Mouse (Mus musculus): ENCODE measurements around the gene P3h4. TPM values are rescaled to one million over a fixed set of nuclear protein-coding genes. Genes with fewer than 3 reads are reported as not detected.
A peak's percentile ranks its signal among the peaks of the same experiment; 100 is the strongest.

Gene P3h4
- polyA plus RNA-seq, 1 experiment from 2014 or later, result 45.4 TPM

DNA sequence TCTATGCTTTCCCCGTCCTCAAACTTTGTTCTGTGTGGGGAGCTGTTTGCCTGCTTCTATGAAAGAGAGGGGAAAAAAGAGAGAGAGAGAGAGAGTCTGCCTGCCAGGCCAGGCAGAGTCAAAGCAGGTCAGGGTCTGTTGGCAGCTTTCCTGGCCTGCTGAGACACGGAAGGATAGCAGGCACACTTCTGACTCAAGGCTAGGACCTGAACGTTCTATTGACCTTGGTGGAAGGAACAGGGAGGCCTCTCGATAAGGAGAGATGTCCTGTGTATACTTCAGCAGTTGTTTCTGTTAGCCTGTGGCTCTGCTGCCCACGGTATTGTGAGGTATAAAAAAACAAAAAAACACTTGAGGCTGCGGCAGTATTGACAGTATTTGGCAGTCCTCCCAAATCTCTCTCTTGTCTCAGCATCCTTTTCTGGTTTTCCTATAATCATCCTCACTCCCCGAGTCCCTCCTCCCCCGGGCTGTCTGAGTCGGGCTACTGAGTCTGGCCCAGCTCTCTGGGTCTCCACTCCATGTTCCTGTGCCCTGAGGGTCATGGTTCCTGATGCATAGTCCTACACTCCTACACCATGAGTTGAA lies 14.1 kb upstream of the P3h4 start:
- Histone ChIP-seq H3K27me3 (replicated peaks) (no peaks in the 10 kb centered on the region), H3K4me2 (replicated peaks) (no peak overlapping the region), H3K9ac (no peak overlapping the region), H3K27ac (peak overlapping the region; percentile 18; the same call in 1 of the 2 replicates), H3K4me3 (replicated peaks) (no peak overlapping the region), H3K36me3 (peaks cover 8% of the 10 kb centered on the region; the same call in 1 of the 2 replicates), H3K9me3 (no peaks in the 10 kb centered on the region), H3K4me1 (replicated peaks) (peaks cover 8% of the 10 kb centered on the region; the same call in 1 of the 2 replicates)
- WGBS, result 54% methylated on average over 9 of the region's 9 CpGs
- no peak for ATAC-seq

DNA sequence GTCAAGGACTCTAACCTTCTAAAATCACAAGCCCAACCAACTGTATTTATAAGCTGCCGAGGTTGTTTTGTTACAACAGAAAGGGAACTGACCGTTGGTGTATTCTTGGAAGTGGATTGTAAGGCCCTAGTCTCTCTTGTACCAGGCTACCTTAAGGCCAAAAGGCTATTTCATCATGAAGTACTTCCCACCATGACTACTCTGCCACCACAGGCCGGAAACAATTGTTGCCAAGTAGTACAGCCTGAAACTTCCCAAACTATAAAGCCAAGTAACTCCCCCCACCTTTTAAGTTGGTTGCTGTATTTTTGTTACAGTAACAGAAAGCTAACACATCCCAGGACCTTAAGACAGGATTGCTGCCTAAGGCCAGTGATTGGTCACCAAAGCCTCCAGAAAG lies 12.2 kb upstream of the P3h4 start:
- H3K27me3 ChIP-seq (replicated peaks), result no peaks in the 10 kb centered on the region
- peaks cover 8% of the 10 kb centered on the region; the same call in 1 of the 2 replicates for H3K4me1 ChIP-seq (replicated peaks)
- no peak overlapping the region for H3K4me2 ChIP-seq (replicated peaks)
- no peak for ATAC-seq
- H3K27ac ChIP-seq, result no peak overlapping the region
- H3K4me3 ChIP-seq (replicated peaks), result no peak overlapping the region
- H3K9me3 ChIP-seq, result no peaks in the 10 kb centered on the region
- 81% methylated on average over 3 of the region's 3 CpGs for WGBS
- H3K9ac ChIP-seq, result no peak overlapping the region
- peaks cover 10% of the 10 kb centered on the region for H3K36me3 ChIP-seq

DNA sequence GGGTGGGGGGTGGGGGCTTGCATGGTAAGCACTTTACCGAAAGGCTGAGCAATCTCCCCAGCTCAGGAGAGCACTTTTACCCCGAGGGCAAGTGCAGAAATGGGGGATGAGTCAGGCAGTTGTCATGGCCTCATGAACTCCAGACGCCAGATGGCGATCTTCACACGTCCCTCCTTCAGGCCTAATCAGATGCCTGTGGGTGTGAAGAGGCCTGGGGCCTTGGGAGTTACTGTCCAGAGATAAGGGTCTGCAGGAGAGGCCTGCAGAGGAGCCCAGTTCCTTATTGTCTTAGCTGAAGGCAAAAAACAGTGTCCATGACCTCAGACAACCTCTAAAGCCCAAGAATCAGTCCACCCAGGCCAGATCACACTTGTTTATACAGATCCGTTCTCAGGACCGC lies 11.2 kb upstream of the P3h4 start:
- Histone ChIP-seq H3K4me1 (replicated peaks) (peaks cover 8% of the 10 kb centered on the region; the same call in 1 of the 2 replicates), H3K27me3 (replicated peaks) (no peaks in the 10 kb centered on the region), H3K9me3 (no peaks in the 10 kb centered on the region), H3K27ac (no peak overlapping the region), H3K4me3 (replicated peaks) (no peak overlapping the region), H3K36me3 (peaks cover 15% of the 10 kb centered on the region), H3K9ac (no peak overlapping the region), H3K4me2 (replicated peaks) (no peak overlapping the region)
- WGBS, result 19% methylated on average over 7 of the region's 7 CpGs
- ATAC-seq, result peak; percentile 78

DNA sequence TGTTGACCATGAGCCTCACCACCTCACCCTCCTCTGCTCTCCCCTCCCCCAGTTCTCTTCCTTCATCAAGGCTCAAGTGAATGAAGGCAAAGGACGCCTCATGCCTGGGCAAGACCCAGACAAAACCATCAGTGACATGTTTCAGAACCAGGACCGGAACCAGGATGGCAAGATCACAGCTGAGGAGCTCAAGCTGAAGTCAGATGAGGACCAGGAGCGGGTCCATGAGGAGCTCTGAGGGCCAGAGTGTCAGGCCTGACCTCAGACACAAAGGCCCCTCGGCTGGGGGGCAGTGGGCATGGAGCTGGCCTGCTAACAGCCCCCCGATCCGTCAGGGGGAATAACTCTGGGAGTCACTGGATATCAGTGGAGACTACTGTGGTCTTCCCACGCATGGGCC lies 9.2 kb upstream of the P3h4 start:
- no peak overlapping the region for H3K4me3 ChIP-seq (replicated peaks)
- WGBS, result 90% methylated on average over 7 of the region's 7 CpGs
- H3K36me3 ChIP-seq, result peaks cover 7% of the 10 kb centered on the region; the same call in 1 of the 2 replicates

DNA sequence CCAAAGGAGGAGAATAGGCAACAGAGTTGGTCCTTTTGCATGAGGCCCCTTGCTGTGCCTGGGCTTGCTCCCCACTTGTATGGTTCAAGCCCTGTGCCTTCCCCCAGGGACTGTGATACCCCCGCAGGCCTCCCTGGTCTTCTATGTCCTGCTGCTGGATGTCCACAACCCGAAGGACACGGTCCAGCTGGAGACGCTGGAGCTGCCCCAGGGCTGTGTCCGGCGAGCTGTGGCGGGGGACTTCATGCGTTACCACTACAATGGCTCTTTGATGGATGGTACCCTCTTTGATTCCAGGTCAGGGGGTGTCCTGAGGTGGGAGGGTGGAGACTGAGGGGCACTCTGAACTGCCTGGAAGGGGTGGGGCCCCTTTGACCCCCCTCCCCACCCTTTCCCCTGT lies 6.9 kb upstream of the P3h4 start:
- Histone ChIP-seq H3K27me3 (replicated peaks) (no peaks in the 10 kb centered on the region), H3K9ac (no peak overlapping the region), H3K4me2 (replicated peaks) (no peak overlapping the region), H3K9me3 (no peaks in the 10 kb centered on the region), H3K36me3 (peaks cover 7% of the 10 kb centered on the region; the same call in 1 of the 2 replicates), H3K4me3 (replicated peaks) (no peak overlapping the region), H3K4me1 (replicated peaks) (peaks cover 7% of the 10 kb centered on the region; the same call in 1 of the 2 replicates), H3K27ac (no peak overlapping the region)
- no peak for ATAC-seq
- 81% methylated on average over 8 of the region's 8 CpGs for WGBS

More for the DNA sequence above, 9.2 kb upstream of the P3h4 start:
- ATAC-seq, result no peak
- Histone ChIP-seq H3K9me3 (no peaks in the 10 kb centered on the region), H3K4me2 (replicated peaks) (no peak overlapping the region), H3K27ac (no peak overlapping the region), H3K4me1 (replicated peaks) (peaks cover 5% of the 10 kb centered on the region; the same call in 1 of the 2 replicates), H3K9ac (no peak overlapping the region), H3K27me3 (replicated peaks) (no peaks in the 10 kb centered on the region)

DNA sequence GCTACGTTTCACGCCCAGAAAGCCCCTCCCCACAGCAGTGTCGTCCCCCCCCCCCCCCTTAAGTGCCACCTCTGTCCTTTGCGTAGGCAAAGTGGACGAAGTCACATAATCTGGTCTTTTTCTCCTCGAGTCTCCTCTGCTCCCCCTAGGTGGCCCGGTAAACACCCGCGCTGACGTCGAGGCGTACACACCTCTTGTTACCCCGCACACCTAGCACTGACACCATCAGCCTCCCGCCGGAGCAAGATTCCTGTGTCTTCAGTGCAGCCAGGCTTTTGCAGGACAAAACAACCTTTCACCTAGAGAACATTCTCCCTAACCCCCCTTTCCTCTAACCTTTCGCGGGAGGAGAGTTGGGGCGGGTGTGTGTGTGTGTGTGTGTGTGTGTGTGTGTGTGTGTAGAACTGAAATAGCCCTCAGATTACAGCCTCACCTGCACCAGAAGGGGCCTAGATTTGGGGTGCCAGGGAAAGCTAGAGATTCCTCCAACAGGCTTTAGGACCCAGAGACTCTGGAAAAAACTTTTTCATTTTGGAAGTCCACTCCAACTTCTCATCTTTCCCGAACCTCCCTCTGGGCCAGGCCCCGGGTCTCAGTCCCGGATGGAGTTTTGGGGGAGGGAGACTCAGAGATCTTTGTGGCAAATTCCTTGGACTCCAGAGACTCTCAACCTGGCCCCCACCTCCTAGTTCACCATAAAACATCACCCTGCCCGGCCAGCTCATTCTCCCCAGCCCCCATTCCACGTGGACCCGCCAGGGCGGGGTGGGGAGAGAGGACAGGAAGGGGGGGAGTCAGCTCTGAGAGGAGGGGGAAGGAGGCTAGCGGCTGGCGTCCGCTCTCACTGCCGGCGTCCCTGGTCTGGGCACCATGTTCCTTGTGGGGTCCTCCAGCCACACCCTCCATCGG lies 532 bp upstream of the P3h4 start, which contains the start of gene Fkbp10:
Gene Fkbp10 (plus strand): TSS at position 784 of the 909 bp plus-strand sequence.
- H3K36me3 ChIP-seq, result 0 out of 2 replicates have a peak, but pooled peaks cover 5% of the 10 kb centered on the region
- H3K9me3 ChIP-seq, result no peaks in the 10 kb centered on the region
- peak within 1 kb of the TSS; percentile 80 for H3K4me3 ChIP-seq (replicated peaks)
- H3K27me3 ChIP-seq (replicated peaks), result no peaks in the 10 kb centered on the region
- H3K27ac ChIP-seq, result peak within 1 kb of the TSS; percentile 96
- peak within 1 kb of the TSS; percentile 78 for H3K4me2 ChIP-seq (replicated peaks)
- ATAC-seq, result peak; percentile 44
- peak within 1 kb of the TSS; percentile 93 for H3K9ac ChIP-seq
- peaks cover 39% of the 10 kb centered on the region for H3K4me1 ChIP-seq (replicated peaks)
- 2% methylated on average over 30 of the region's 31 CpGs for WGBS

DNA sequence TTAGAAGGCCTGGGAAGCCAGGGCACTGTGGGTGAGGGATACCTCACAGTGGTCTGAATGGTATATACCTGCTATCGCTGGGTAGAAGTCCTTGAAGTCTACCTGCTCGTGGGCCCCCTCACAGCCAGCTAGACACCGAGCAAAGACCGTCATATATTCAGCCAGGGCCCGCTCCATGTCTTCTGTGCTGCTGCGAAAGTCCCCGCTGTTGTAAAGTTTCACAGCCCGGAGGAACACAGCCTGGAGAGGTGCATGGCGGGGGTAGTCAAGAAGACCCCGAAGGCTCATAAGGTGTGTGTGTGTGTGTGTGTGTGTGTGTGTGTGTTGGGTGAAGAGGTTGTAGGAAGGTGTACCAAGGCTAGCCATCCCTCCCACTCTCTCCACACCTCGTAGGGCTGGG lies 1.1 kb downstream of the P3h4 start:
- ATAC-seq, result no peak
- WGBS, result 55% methylated on average over 11 of the region's 11 CpGs

DNA sequence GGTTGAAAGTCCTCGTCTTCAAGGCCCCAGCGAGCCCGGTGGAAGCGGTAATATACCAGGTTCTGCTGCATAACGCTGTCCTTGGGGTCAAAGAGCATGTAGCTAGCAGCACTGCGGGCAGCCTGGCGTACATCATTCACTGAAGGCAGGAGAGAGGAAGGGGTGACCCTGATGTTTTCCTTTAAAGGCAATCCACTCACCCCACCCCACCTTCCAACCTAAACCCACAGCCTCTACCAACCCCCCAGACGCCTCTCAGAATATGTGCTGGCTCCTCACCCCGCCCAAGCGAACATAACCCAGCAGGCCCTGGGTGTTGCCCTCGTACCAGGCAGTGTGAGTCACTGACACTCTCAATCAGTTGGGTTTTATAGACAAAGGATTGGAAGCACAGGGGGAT lies 2.9 kb downstream of the P3h4 start:
- 32% methylated on average over 11 of the region's 11 CpGs for WGBS
- Histone ChIP-seq H3K27ac (peak overlapping the region; percentile 66), H3K9ac (peak overlapping the region; percentile 18; the same call in 1 of the 2 replicates), H3K9me3 (no peaks in the 10 kb centered on the region), H3K4me1 (replicated peaks) (peaks cover 39% of the 10 kb centered on the region), H3K4me3 (replicated peaks) (0 out of 2 replicates have a peak overlapping the region, but pooled peaks have one; percentile 1), H3K27me3 (replicated peaks) (no peaks in the 10 kb centered on the region), H3K4me2 (replicated peaks) (peak overlapping the region; percentile 78), H3K36me3 (0 out of 2 replicates have a peak, but pooled peaks cover 5% of the 10 kb centered on the region)
- peak; percentile 18; the same call in 1 of the 2 replicates for ATAC-seq

More for the DNA sequence above, 1.1 kb downstream of the P3h4 start:
- Histone ChIP-seq H3K9ac (peak overlapping the region; percentile 93), H3K4me3 (replicated peaks) (peak overlapping the region; percentile 80), H3K9me3 (no peaks in the 10 kb centered on the region), H3K27me3 (replicated peaks) (no peaks in the 10 kb centered on the region), H3K27ac (peak overlapping the region; percentile 96), H3K36me3 (0 out of 2 replicates have a peak, but pooled peaks cover 5% of the 10 kb centered on the region), H3K4me2 (replicated peaks) (peak overlapping the region; percentile 78), H3K4me1 (replicated peaks) (peaks cover 39% of the 10 kb centered on the region)

DNA sequence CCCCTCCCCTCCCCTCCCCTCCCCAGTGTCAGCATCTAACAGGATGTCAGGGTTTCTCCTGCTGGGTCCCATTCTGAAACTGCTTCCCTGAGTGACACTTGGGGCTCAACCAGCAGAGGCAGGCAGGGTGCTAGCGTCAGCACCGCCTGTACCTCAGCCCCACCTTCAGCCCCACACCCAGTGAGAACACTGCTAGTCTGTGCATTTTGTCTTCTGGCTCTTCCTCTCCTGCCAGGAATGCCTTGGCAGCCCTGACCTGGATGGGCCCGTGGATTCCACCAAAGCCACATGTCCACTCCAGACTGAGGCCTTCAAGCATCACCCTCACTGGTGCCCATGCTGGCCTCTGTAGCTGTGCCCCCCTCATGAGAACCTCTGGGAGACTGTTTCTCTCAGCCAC lies 5.0 kb downstream of the P3h4 start:
- Histone ChIP-seq H3K4me1 (replicated peaks) (peaks cover 31% of the 10 kb centered on the region), H3K27me3 (replicated peaks) (no peaks in the 10 kb centered on the region), H3K9ac (no peak overlapping the region), H3K36me3 (0 out of 2 replicates have a peak, but pooled peaks cover 5% of the 10 kb centered on the region), H3K27ac (no peak overlapping the region), H3K4me3 (replicated peaks) (no peak overlapping the region), H3K4me2 (replicated peaks) (no peak overlapping the region), H3K9me3 (no peaks in the 10 kb centered on the region)
- no peak for ATAC-seq
- 72% methylated on average over 3 of the region's 3 CpGs for WGBS

DNA sequence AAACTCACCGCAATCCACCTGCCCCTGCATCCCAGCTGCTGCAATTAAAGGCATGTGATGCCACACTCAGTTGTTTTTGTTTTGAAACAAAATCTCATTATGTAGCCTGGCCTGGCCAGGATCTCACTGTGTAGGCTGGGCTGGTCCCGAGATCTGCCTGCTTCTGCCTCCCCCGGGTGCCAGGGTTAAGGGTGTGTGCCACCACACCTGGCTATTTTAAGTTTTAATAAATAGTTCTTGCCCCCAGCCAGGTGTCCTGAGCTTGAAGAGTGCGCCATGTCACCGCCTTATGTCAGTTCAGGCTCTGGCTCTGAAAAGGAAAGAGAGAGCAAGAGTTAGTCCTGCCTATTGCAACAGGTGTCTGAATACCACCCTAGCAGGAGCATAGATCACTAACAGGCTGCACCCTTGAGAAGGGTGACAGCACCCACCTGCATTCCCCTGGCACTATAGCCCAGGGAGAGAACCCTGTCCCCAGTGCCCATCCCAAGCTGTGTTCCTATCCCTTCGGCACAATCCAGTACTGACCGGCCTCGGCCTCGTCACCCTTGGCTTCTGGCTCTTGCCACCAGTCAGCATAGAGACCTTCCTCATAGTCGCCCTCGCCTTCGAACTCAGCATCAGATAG lies 5.7 kb downstream of the P3h4 start:
- H3K4me1 ChIP-seq (replicated peaks), result peaks cover 31% of the 10 kb centered on the region
- H3K9ac ChIP-seq, result no peak overlapping the region
- no peak overlapping the region for H3K27ac ChIP-seq
- 0 out of 2 replicates have a peak, but pooled peaks cover 5% of the 10 kb centered on the region for H3K36me3 ChIP-seq
- no peak for ATAC-seq
- no peaks in the 10 kb centered on the region for H3K27me3 ChIP-seq (replicated peaks)
- 91% methylated on average over 12 of the region's 12 CpGs for WGBS
- no peak overlapping the region for H3K4me3 ChIP-seq (replicated peaks)
- no peaks in the 10 kb centered on the region for H3K9me3 ChIP-seq
- H3K4me2 ChIP-seq (replicated peaks), result no peak overlapping the region

DNA sequence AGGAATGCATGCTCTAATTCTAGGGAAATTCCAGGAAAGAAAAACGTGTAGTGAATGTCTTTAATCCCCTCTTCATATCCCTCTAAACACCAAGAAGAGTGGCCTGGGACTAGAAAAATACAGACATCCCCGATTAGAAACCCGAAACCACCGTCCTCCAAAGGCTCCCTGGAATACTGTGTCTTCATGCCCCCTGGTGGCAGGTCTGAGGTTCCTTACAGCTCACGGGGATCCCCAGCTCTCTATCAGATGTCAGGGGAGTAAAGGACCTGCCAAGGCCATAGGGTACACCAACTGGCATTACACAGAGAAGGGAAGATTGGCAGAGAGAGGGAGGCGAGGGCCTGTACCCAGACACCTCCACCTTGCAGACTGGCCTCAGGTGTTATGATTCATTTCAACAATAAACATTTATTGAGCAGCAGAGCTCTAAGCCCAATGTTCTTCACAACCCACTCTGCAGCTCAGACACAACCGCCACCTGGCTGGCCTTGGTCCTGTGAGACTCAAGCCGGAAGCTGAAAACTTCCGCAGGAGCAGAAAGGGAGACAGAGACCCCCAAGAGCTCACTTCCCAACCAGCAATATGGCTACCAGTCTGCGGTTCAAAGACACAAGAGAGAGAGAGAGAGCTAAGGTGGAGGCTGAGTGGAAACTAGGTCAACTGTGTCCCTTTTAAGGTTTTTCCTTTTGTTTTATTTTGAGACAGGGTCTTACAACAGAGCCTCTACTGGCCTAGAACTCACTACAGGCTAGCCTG lies 6.4 kb downstream of the P3h4 start:
- Histone ChIP-seq H3K36me3 (0 out of 2 replicates have a peak, but pooled peaks cover 5% of the 10 kb centered on the region), H3K4me2 (replicated peaks) (no peak overlapping the region), H3K27me3 (replicated peaks) (no peaks in the 10 kb centered on the region), H3K9me3 (no peaks in the 10 kb centered on the region), H3K27ac (no peak overlapping the region), H3K9ac (no peak overlapping the region), H3K4me3 (replicated peaks) (no peak overlapping the region), H3K4me1 (replicated peaks) (peaks cover 31% of the 10 kb centered on the region)
- no peak for ATAC-seq
- WGBS, result 37% methylated on average over 10 of the region's 10 CpGs

Data from intestine, embryonic 15.5 days (tissue).